Comparison of ENCODE assay signal across 8 mouse cellular contexts in the genomic region with DNA sequence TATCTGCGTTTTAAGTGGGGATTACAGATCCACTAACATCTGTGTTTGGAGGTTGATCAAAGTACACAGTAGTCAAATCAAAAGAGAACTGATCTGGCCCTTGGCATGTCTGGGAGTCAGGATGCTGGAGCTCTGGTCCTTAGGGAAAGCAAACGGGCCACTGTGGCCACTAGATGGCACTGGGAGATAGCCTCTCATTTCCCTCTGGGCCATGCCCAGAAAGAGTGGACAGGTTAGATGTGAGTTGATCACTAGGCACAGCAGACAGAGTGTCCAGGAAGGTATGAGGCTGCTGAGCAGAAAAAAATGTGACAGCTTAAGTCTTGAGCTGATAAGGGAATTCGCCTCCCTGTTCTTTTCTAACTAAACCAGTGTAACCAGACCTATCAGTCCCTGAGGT. TPM values are rescaled to one million over a fixed set of nuclear protein-coding genes. Genes with fewer than 3 reads are reported as not detected.
DNase-seq lines count a peak whose midpoint lies in the region; ATAC-seq and TF ChIP-seq lines count a peak whose summit lies in the region.

No protein-coding gene starts in this region.

- no peak overlapping the region for H3K4me2 ChIP-seq in kidney, embryonic 16.5 days (replicated peaks; ENCODE audit: low read depth, low read length)

- no peak overlapping the region for H3K4me3 ChIP-seq in cerebellum, adult 2 months (replicated peaks; ENCODE audit: insufficient read depth, low read depth, low read length)
- H3K4me3 ChIP-seq in kidney, embryonic 16.5 days (ENCODE audit: low read length): no peak overlapping the region

- no peak overlapping the region for H3K9ac ChIP-seq in kidney, embryonic 16.5 days (replicated peaks; ENCODE audit: low read length)

- H3K9me3 ChIP-seq in kidney, embryonic 16.5 days (ENCODE audit: low read length): no peaks in the 10 kb centered on the region

- ATAC-seq in kidney, embryonic 16.5 days (ENCODE audit: low FRiP score, low TSS enrichment): peak; percentile 91
- ATAC-seq in inflammation-experienced regulatory T-cells, adult 6 months: no peak

- 14% methylated on average over 3 of the region's 3 CpGs for WGBS in cerebellum, adult 2 months
- 14% methylated on average over 3 of the region's 3 CpGs for WGBS in kidney, embryonic 16.5 days

- no peaks in the 10 kb centered on the region for H3K4me1 ChIP-seq in cerebellum, adult 2 months (ENCODE audit: control insufficient read depth, insufficient read depth, low read length)
- H3K4me1 ChIP-seq in kidney, embryonic 16.5 days (ENCODE audit: insufficient read depth, low read length): no peaks in the 10 kb centered on the region

- no peak for TF ChIP-seq POLR2A in cerebellum, adult 2 months (IDR thresholded peaks at IDR 0.05; ENCODE audit: borderline replicate concordance, insufficient read depth, low read length)

- H3K27me3 ChIP-seq in cerebellum, adult 2 months (ENCODE audit: control insufficient read depth, insufficient read depth, low read length): no peaks in the 10 kb centered on the region
- H3K27me3 ChIP-seq in kidney, embryonic 16.5 days (ENCODE audit: insufficient read depth, low read length): no peaks in the 10 kb centered on the region

- peak; percentile 93 for TF ChIP-seq CTCF in cerebellum, adult 2 months (IDR thresholded peaks at IDR 0.05; ENCODE audit: borderline replicate concordance, insufficient read depth, low read depth, low read length)

- DNase-seq in urinary bladder, adult 18-20 months (ENCODE audit: low spot score in 2 of 2): peak; percentile 57 to 64
- DNase-seq in urinary bladder, postnatal 10 days (ENCODE audit: low spot score): no peak
- DNase-seq in cerebellum, adult 2 months: peak; percentile 84 to 85
- DNase-seq in frontal cortex, postnatal 36 days (ENCODE audit: low spot score in 2 of 2): peak; percentile 58 to 71
- DNase-seq in lung, adult 18-20 months: peak; percentile 74 to 84
- DNase-seq in right cerebral cortex, postnatal 25 days: peak; percentile 48

- H3K36me3 ChIP-seq in kidney, embryonic 16.5 days (ENCODE audit: insufficient read depth, low read length): no peaks in the 10 kb centered on the region

- H3K27ac ChIP-seq in cerebellum, adult 2 months (ENCODE audit: insufficient read depth, low read length): no peak overlapping the region
- H3K27ac ChIP-seq in kidney, embryonic 16.5 days (ENCODE audit: low read length): no peak overlapping the region

RNA-seq across cellular contexts. Expression of gene Plekhh1, which starts 6.1 kb away (rescaled TPM):
- 34.2 and 36.7 TPM in 2 replicates for polyA plus RNA-seq in cerebellum, adult 2 months (2012; rRNA removed)
- 6.5 and 7.4 TPM in 2 replicates for polyA plus RNA-seq in kidney, embryonic 16.5 days (2015; fragmentation: Nextera tagmentation; extraction: Ambion mirVana)
- polyA plus RNA-seq in inflammation-experienced regulatory T-cells, adult 6 months (2017; shearing (Covaris generic)): under 1 TPM; 0.07 to 0.14 (median 0.09) TPM

RNA-seq across cellular contexts. Expression of gene Tmem229b, which starts 15.5 kb away (rescaled TPM):
- polyA plus RNA-seq in cerebellum, adult 2 months (2012; rRNA removed): 80.8 and 90.8 TPM in 2 replicates
- 4.7 and 5.3 TPM in 2 replicates for polyA plus RNA-seq in kidney, embryonic 16.5 days (2015; fragmentation: Nextera tagmentation; extraction: Ambion mirVana)
- 10 to 100 TPM; 29.6 to 43.9 (median 34.4) TPM for polyA plus RNA-seq in inflammation-experienced regulatory T-cells, adult 6 months (2017; shearing (Covaris generic))
